Mouse (Mus musculus) ovary, postnatal 14 days (tissue): ENCODE measurements around the gene Mmd.
"Not testable (repeated sequence)": the region's sequence is repeated elsewhere in the genome, so short reads cannot be mapped to it uniquely, and the experiment has no call there.

Source experiments
- DNase-seq: peaks from one replicate; pipeline ENCODE4 v3.0.0; 2022; ENCODE audit warnings: low spot score

Gene Mmd

GRCm38 (mm10) chr11:90250189-90250588, 933 bp downstream of the Mmd start:
- DNase-seq: no peak

GRCm38 (mm10) chr11:90250730-90251129, 1.5 kb downstream of the Mmd start:
- DNase-seq: no peak

- DNase-seq: no peak
These were observed 2.7 kb downstream of the Mmd start for GRCm38 (mm10) chr11:90251923-90252322.

GRCm38 (mm10) chr11:90252366-90252765, 3.1 kb downstream of the Mmd start:
- no peak for DNase-seq

GRCm38 (mm10) chr11:90254536-90254935, 5.3 kb downstream of the Mmd start:
- DNase-seq: no peak

GRCm38 (mm10) chr11:90255687-90256086, 6.4 kb downstream of the Mmd start:
- DNase-seq: no peak

GRCm38 (mm10) chr11:90256833-90257525, 7.7 kb downstream of the Mmd start:
- no peak for DNase-seq

GRCm38 (mm10) chr11:90258321-90258927, 9.2 kb downstream of the Mmd start:
- no peak for DNase-seq

GRCm38 (mm10) chr11:90259071-90259470, 9.8 kb downstream of the Mmd start:
- no peak for DNase-seq

- no peak for DNase-seq
These were observed 10.6 kb downstream of the Mmd start for GRCm38 (mm10) chr11:90259826-90260225.

- no peak for DNase-seq
These were observed 14.9 kb downstream of the Mmd start for GRCm38 (mm10) chr11:90264180-90264579.

- DNase-seq: no peak
These were observed 16.3 kb downstream of the Mmd start for GRCm38 (mm10) chr11:90265581-90265980.

GRCm38 (mm10) chr11:90268934-90269333, 19.7 kb downstream of the Mmd start:
- DNase-seq: no peak

GRCm38 (mm10) chr11:90269398-90270123, 20.3 kb downstream of the Mmd start:
- no peak for DNase-seq

- no peak for DNase-seq
These were observed 21.0 kb downstream of the Mmd start for GRCm38 (mm10) chr11:90270132-90270877.

GRCm38 (mm10) chr11:90274187-90274586, 24.9 kb downstream of the Mmd start:
- DNase-seq: no peak

GRCm38 (mm10) chr11:90275663-90276062, 26.4 kb downstream of the Mmd start:
- no peak for DNase-seq

GRCm38 (mm10) chr11:90276150-90276549, 26.9 kb downstream of the Mmd start:
- no peak for DNase-seq

GRCm38 (mm10) chr11:90276561-90276960, 27.3 kb downstream of the Mmd start:
- no peak for DNase-seq

GRCm38 (mm10) chr11:90280069-90280468, 30.8 kb downstream of the Mmd start:
- DNase-seq: no peak

GRCm38 (mm10) chr11:90281943-90282342, 32.7 kb downstream of the Mmd start:
- DNase-seq: not testable (repeated sequence)

- no peak for DNase-seq
These were observed 33.9 kb downstream of the Mmd start for GRCm38 (mm10) chr11:90283159-90283558.
